Mouse (Mus musculus): ENCODE data around the gene Ubxn10. TPM values are rescaled to one million over a fixed set of nuclear protein-coding genes. Genes with fewer than 3 reads are reported as not detected.
A peak's percentile ranks its signal among the peaks of the same experiment; 100 is the strongest.

Ubxn10 gene
- total RNA-seq, 2 experiments from 2014 or later = 0.88 to 0.99 TPM

DNA sequence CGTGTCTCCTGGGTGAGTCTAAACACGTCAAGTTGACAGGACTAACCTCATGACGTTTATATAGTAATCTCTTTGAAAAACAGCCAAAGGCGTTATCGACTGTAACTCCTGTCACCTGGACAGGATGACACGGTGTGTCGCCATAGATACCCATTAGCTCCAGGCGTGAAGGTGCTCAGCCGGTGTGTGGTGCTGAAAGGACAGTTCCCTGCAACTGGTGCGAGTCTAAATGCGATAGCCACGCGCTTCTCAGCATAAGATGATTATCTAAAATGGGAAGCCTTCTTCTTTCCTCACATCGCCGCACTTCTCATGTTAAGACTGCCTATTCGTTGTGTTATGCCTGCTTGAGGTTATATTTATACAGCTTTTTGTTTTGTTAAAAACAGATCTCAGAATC is 60.5 kb downstream of the Ubxn10 start:
- DNase-seq (ENCODE audit: low spot score in 2 of 2) = no peak
- intact Hi-C loops (cut with DNase I) = no loop called here

DNA sequence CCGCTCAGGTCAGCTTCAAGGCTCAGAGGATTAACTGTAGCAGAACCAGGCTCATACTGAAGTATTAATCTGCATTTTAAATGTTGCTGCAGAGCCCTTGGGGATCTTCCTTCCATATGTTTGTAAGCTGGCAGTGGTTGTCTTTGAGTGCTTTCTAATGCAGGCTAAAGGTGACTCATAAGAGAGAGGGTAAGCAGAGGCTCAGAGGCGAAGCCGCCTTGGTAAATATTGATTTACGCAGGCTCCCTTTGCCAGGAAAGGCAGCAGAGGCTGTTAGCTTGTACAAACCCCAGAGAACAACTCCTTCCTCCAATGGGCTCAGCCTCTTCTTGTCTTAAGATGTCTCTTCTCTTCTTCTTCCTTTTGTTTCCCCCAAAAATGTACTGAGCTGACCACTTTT is 64.8 kb downstream of the Ubxn10 start:
- DNase-seq (ENCODE audit: low spot score in 2 of 2) = no peak
- intact Hi-C loops (cut with DNase I) = no loop called here

DNA sequence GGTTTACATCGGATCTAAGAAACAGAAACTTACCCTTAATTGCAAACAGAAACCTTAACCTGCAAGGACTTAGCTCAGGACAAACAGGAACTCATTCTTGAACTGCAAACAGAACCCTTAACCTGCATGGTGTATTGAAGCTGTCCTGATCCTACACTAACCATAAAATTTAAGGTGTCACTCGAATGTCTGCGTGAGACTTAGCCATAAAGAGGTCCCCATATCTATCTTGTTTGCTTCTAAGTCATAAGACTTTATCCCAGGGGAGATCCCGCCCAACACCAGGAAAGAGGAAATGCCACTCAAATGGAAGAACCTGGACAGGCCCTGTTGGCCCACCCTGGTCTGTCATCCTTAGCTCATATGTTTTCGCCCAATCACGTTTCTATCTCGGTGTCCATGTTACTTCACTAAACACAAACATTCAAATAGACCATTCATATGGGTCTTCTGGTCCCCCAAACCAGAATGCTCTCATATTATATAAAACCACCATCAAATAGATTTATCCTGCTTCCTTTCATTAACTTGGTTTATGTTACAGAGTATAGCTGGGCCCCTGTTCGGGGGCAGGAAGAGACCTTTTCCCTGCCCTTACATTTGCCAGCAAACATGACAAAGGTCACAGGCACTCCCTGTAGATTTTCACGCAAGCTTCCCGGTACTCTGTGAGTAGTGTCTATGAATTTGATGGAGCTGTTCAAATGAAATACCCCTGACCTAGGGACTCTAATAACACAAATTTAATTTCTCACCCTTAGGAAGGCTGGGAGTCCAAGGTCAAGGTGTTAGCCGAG is 66.7 kb downstream of the Ubxn10 start:
- no peak for DNase-seq (ENCODE audit: low spot score in 2 of 2)
- intact Hi-C loops (cut with DNase I) = no loop called here

DNA sequence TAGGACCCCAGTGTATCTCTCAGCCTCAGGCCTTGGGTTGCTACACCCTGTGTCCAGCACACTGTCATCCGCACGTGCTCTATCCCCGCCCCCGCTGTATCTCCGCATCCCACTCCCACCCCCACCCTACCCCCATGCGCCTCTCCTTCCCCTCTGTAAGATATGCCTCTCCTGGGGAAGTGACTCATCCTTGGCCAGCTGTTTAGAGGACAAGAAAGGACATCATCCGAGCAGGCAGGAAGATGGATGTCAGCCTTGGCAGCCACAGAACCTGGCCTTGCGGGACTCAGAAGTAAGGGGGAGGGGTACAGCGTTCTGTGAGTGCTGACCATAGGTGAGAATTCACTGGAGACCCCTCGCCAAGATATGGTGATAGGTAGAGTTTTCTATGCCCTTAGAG is 70.4 kb downstream of the Ubxn10 start:
- intact Hi-C loops (cut with DNase I) = no loop called here
- DNase-seq (ENCODE audit: low spot score in 2 of 2) = no peak

DNA sequence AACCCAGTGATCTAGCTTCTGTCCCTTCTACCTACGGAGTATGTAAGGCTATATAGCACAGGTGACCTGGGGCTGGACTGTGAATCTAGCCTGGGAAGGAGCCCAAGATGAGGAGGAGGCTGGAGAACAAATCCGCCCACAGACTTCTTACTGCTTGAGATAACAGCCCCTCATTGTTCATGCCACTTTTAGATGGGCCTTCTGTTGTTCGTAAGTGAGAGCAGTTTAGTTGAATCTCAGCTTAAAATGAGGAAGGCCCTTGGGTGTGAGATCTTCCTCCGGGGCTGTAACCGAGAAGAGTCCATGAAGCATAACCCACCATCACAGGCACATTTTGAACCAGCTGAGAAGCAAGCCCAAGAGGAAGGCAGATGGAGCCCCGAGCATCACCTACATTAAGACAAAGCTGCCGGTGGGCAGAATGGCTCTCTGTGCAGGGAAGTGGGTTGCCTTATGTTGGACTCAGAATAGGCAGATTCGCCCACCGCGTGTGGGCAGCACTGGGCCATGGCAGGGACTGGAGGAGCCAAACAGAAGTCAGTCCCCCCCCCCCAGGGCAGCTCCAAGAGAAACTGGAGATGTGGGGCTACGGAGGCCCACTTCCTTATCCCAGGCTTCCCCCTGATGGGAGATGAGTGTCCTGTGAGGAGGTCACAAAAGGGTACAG is 76.9 kb downstream of the Ubxn10 start:
- peak; percentile 48 to 73 for DNase-seq (ENCODE audit: low spot score in 2 of 2)
- intact Hi-C loops (cut with DNase I) = no loop called here

Other genes with a start within 250 kb of the Ubxn10 start
- 1 to 10 TPM; 3.1 to 4.3 TPM for gene Vwa5b1, start 101.3 kb downstream of the Ubxn10 start, total RNA-seq (2021)
- under 1 TPM in 1 of 2 experiments, not detected in 1; 0.22 TPM for gene Pla2g2c, start 12.4 kb downstream of the Ubxn10 start, total RNA-seq (2021)
- gene Pla2g2f, start 20.5 kb upstream of the Ubxn10 start, total RNA-seq (2021) = under 1 TPM; 0.21 to 0.29 TPM
- under 1 TPM; 0.19 to 0.20 TPM for gene Pla2g2d, start 38.6 kb upstream of the Ubxn10 start, total RNA-seq (2021)
- gene Pla2g5, start 126.3 kb upstream of the Ubxn10 start, total RNA-seq (2021) = 1 to 10 TPM; 2.8 to 4.2 TPM
- not detected for gene Gm13030, start 136.8 kb upstream of the Ubxn10 start, total RNA-seq (2021)
- not detected for gene Pla2g2e, start 140.8 kb upstream of the Ubxn10 start, total RNA-seq (2021)
- gene Otud3, start 176.8 kb upstream of the Ubxn10 start, total RNA-seq (2021) = 10 to 100 TPM; 16.9 to 19.8 TPM
- gene Rnf186, start 229.9 kb upstream of the Ubxn10 start, total RNA-seq (2021) = not detected
- 1 to 10 TPM; 1.1 to 1.8 TPM for gene Tmco4, start 235.7 kb upstream of the Ubxn10 start, total RNA-seq (2021)